Mouse (Mus musculus) 3134 (cell line): ENCODE measurements around the gene Hcrtr1.

Source experiments
- DNase-seq: peaks from one replicate; pipeline ENCODE4 v3.0.0-alpha.2; 2011; ENCODE audit warnings: low spot score; ENCODE audit not compliant: insufficient read length; ENCODE audit errors: extremely low read depth

Gene Hcrtr1

DNA sequence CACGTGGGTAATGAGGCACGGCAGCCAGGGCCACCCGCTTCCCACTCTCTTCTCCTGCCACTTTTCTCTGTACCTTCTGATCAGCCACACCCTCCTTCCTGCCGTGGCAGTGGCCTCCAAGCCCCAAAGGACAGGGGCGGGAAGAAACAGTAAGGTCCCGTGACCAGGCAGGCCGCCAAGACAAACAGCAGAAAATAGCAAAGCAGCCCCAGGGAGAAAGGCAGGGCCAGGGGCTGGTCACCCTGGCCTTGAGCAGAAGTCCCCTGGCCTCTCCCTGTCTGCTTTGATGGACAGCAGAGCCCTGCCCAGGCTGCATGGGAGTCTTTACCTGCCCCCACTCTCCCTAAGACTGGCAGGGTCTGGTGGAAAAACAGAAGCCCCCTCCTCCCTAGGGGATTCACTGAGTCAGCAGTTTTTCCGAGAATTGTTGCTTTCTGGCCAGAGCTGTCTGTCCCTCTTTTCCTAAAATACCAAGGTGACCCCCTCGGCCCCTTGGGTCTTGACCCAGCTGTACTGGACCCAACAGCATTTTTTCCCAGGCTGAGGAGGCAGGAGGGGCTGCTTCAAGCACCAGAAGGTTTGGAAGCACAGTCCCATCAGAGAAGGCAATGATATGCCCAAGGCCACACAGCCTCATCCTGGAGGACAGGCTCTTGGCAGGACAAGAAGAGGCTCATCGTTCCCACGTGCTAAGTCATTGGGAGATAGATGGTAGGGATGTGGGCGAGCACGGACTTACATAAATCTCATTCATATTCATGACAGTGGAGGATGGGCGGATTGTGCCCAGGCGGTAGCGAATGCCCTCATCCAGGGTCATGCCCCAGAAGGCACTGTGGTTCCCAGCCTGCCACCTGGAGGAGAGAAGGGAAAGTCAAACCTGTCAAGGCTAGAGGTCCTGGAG lies 29.4 kb upstream of the Hcrtr1 start:
- peak; percentile 67 for DNase-seq

DNA sequence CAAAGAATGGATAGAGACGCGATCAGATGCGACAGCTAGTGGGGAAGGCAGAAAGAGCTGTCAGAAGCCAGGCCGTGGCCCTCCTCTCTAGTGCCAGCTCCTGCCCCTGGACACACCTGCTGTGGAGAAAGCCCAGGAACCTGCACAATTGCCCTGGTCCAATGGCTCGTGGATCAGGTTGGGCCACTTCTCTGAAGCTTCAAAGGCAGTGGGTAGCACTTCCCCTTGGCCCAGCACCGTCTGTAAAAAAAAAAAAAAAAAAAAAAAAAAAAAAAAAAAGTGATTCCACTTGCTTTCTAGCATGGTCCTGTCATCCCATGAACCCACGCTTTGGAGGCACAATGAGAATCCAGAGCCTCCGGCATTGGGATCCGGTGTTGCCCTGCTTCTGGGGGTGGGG lies 28.7 kb upstream of the Hcrtr1 start:
- no peak for DNase-seq

DNA sequence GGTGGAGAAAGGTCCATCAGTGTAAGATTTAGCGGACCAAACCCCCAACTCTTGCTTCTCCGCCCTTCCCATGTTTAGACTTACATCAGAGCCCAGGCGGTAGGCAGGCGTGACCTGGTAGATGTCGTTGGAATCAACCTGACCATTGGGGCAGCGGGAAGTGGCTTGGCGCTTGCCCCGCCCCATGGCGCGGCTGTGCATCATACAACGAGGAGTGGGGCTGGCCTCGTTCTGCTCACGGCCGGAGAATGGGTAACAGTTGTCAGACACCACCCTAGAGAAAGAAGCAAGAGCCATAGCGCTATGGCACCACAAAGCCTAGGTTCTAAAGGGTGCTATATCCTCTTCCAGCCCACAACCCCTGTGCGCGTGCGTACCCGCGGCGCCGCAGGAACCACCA lies 28.2 kb upstream of the Hcrtr1 start:
- no peak for DNase-seq

DNA sequence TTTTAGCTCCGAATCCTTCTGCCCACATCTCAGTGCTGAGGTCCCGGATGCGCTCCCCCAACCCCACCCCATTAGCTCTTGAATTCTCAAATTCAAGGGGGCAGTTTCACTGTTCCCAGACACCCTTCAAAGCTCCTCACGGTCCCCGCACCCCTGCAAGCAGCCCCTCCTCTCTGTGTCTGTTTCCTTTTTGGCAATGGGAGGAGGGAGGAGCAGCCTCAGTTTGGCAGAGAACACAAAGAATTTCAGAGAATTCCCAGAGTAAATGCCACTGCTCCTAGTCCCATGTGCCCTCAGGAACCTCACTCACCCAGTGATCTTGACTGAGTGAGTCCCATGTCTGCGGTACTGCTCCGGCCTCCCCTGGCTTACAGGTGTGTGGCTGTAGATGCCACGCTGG lies 27.4 kb upstream of the Hcrtr1 start:
- DNase-seq, result no peak

DNA sequence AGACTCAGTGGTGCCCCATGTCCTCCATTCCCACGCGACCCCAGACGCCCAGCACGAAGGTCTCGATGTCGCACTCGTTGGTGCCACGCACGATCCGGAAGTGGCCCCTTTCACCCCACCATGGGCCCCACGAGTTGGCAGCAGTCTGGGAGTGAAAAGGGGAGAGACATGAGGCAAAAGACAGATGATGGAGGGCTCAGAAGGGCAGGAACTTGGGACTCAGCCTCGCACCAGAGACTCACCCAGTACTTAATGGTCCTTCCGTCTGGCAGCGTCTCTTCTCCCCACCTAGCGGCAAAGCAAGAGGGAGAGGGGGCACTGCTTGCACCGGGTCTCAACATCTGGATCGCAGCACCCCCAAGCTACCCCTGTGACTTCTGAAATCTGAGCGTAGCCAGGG lies 26.9 kb upstream of the Hcrtr1 start:
- DNase-seq, result no peak

DNA sequence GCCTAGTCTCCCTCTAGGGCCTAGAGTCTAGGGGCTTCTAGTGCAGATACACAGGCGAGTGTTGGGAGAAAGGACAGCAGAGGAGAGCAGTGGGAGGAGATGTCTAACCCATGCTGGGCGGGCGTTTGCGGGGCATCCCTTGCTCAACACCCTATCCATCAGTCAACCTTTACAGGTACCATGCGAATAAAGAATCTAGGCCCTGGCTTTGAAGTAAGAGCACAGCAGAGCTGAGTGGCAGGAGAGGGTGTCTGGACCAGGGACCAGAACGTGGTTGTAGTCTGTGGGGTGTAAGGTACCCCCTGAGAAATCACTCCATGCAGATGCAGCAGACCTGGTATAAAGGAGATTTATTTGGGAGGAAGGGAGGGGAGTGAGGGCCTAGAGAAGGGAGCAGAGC lies 25.0 kb upstream of the Hcrtr1 start:
- DNase-seq, result no peak

DNA sequence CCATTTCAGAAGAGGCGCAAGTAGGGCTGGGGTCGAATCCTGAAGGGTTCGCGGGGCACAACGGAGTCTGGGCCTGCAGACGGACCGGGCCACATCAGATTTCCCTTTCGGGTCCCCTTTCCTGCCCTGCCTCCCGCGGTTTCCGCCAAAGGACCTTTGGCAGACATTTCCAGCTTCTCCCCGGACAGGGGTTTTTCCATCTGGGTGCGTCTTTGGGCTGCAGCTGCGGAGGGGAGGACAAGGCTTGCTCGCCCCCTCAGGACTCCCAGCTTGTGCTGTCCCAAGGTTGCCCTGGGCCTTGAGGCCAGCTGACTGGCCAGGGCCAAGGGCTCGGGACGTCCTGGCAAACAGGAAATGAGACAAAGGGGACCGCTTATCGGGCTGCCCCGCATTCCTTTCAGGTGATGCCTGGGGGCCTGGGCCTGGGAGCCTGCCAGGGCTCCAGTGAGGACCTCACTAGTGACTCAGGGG lies 24.3 kb upstream of the Hcrtr1 start:
- DNase-seq, result peak; percentile 27

DNA sequence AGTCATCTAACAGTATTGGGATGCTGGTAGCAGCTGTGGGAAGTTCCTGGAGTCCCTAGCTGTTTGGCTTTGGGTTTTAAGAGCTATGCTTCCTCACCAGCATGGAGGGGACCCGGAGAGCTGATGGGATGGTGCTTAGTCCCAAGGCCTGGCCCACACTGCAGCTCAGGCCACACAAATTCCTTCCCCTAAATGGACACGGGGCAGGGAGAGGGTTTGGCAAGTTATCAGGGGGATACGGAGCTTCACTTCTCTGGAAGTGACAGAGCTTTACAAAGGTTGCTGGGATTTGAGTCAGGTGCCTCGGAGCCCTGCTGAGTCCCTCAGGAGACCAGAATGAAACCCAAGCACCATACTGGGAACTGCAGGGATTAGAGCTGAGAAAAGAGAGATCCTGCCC lies 22.2 kb upstream of the Hcrtr1 start:
- DNase-seq, result no peak

DNA sequence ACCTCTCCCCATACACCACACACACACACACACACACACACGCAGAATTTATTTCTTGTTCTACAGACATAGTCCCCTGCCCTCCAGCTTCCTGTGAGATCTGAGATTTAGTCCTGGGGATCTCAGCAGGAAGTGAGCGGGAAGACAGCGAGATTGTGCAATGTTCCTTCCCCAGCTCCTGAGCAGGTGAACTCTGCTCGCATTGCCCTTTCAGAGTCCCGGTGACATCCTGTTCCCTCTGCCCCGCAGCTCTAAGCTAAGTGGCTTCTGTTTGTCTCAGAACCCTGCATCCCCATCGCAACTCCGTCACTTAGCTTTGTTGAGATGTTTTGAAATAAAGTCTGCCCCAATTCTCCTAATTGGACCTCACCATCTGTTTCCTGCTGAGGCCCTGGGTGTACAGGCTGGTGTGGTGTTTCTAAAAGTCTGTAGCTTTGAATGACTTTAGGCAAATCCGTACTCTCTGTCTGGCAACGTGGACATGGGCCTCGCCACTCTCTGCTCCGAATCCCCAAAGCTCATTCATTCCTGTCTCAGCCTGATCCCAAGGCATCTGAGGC lies 17.7 kb upstream of the Hcrtr1 start:
- DNase-seq, result no peak

DNA sequence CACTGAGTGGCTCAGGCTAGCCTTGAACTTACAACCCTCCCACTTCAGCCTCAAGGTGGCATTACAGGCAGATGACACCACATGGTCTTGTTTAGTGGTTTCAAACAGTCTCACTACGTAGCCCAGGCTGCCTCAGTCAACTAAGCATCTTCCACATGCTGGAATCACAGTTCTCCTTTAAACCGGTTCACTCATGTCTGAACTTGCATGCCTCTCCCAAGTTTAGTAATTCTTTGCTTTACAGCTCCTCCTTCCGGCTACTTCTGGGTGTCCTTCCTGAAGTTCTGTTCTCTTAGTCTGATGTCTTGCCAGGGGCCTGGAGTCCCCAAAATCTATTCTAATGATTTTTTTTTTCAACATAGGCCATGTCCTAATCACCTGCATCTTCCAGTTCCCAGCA lies 15.1 kb upstream of the Hcrtr1 start:
- DNase-seq, result no peak

DNA sequence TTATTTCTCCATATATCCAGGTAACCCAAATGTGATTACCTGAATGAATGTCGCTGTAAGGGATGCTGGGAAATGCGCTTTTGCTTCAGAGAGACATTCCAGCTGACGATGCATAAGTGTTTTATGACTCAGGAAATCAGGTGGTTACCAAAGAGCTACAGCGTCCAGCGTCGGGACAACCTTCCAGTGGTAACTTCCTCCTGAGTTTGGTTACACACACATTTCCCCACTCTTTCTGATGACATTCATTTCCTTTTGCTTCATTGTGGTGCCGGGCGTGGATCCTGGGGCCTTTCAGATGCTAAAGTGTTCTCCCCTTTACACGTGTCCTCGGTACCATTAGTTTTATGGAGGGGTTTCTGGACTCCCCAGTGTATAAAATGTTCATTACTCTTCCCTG lies 9.2 kb upstream of the Hcrtr1 start:
- no peak for DNase-seq

DNA sequence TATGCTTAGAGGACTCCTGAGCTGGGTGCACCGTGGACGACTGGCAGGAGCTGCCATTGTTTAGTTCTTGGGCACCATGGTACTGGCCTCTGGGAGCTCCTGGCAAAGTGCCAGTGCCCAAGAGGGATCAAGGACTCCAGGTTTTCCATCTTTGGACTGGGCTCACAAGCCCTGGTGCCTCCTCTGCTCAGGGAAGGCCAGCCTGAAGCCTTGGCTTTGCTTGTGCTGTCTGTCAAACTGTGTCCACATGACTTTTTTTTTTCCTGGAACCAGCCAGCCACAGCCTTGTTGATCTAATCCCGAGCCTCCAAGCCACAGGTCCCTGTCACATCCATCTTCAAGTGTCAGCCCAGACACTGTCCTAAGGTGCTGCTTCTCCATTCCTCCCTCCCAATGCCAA lies 2.6 kb upstream of the Hcrtr1 start:
- DNase-seq, result no peak

DNA sequence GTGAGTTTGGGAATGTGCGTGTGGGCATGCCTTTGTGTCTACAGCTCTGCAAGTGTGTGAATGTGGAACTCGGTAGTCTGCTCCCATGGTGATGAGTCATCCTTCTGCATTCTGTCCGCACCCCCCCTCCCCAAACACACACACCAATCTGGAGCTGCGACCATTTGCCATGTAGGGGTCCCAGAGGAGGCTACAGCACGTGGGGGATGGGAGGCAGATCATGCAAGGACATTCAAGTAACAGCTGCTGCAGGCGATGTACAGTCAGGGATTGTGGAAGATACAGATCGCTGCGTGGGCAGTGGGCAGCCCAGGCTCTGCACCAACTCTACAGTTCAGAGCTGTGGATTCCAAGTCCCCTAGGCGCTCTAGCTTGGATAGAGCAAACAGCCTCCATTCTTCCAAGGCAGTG lies 1.8 kb upstream of the Hcrtr1 start:
- no peak for DNase-seq

DNA sequence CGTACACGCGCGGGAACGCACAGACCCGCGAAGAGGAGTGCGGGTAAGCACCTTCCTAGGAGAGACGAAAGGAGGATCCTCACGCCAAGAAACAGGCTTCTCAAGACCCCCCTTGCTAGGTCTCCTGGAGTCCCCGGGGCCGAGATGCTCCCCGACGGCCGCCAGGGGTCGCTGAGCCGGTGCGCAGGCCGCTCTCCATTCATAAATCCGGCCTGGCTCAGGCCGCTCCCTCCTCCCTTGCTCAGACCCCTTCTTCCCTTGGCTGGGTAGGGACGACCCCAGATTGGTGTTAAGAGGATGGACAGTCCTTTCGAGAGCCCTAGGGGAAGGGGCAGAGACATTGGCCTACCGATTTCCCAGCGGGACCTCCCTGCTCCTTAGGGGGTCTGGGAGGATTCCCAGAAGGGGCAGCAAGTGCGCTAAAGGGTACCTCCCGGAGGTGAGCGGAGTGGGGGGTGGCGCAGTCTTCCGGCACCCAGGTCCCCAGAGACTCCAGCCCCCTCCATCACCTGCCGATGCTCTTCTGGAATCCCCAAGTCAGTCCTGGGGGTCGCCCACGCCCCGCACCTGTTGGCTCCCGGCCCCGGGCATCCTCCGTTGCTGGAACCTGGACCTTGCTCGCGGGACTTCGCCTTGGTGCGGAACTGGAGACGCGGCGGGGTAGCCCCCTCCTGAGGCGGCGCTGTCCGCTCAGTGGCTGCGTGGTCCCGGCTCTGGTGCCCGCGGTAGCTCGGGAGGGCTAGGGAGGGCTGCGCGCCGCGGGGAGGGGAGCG lies 532 bp downstream of the Hcrtr1 start:
- peak; percentile 61 for DNase-seq

DNA sequence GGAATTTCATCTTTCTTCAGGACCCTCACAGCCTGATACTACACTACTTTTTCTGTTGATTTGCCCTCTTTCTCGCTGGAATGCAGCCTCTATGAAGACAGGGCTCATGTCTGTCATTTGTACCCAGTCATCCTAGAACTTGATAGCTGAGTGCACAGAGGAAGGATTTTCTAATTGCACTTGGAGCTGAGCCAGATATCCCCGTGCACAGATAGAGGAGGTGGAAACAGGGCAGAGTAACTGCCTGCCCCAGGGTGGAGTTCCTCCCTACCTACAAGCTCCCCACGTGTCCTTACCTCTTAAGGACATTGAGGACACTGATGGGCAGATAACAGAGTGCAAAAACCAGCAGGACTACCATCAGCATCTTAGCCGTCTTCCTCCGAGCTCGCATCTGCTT lies 5.8 kb downstream of the Hcrtr1 start:
- DNase-seq, result no peak

DNA sequence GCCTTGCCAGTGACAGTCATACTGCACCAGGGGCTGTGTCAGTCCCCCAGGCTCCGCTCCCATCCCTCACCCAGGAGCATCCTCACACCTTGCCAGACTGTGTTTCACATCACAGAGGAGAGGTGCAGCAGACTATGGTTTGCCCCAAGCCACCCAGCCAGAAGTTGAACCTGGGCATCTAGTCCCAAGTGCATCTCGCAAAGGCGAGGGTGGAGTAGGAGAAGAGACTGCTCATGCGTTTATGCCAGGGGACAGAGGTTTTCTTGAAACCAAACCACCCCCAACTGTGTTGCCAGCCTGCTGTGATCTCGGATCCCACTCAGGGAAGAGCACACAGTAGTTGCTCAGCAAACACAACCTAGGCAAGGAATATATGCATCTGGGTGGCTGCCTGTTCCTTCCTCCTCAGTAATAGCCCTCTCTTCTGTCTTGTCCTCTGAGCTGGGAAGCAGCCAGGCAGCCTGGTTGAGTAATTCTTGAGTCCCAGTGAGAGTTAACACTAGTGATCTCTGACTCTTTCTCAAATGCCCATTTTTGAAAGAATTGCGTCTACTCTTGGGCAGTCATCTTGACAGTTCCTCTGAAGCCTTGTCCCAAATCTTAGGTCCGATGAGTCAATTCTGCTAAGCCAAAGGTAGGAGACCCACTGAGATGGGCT lies 7.6 kb downstream of the Hcrtr1 start:
- no peak for DNase-seq

DNA sequence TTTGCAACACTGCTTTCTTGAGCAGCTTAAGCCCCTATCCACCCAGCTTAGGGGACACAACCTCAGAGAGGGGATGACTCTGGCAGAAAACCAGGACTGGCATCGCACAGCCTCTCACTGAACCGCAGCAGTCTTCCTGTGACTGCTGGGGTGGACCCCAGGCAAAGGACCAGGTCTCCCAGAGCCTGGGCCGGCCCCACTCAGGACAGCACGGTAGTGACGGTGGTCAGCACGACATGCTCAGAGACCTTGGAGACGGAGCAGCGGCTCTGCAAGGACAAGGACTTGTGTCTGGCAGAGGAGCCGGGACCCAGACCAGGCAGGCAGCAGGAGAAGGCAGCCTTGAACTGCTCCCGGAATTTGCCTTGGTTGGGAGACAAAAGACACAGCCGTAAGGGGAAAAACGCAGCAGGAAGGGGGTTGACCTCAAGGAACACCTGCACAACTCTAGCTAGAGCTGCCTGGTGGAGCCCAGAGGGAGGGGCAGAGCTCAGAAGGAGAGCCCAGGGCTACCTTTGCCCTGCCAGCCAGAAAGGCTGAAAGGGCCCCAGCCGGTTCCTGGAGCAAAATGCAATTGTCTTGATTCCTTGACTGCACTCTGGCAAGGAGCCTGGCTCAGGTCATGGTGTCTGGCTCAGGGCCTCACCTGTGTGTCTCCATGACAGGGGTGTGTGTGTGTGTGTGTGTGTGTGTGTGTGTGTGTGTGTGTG lies 8.4 kb downstream of the Hcrtr1 start:
- DNase-seq, result no peak

DNA sequence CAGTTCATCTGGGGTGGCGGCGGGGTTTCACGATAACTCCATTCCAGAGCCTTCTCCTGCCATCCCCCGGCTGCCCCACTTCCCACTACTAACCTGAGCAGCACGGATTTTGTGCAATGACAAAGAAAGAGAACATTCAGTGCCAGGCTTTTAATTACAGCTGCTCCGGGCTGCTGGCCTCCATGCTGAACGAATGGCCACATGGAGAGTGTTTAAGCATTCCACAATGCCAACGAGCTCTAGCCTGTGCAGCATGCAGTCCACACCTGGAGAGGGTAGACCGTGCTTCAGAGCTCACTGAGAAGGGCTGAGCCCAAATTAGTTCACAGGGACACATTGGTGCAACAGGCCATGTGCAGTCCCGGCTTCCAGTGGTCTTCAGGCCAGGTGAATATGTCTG lies 9.1 kb downstream of the Hcrtr1 start:
- no peak for DNase-seq

DNA sequence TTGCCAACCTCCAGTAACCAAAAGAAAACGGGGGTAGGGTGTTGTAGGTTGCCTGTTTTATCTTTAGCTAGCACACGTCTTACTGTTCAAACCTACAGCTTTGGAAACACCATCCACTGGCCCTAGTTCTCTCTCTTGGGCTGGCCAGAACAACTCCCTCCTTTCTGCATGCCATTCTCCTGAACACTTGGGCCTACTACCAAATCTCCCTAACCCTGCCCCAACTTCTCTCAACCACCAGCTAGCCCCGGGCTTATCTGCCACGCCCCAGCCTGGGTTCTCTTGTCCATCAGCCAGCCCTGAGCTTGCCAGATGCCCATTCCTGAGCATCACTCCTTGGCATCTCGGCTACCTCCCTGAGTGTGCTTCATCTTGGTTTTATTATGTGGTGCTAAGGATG lies 10.3 kb downstream of the Hcrtr1 start:
- DNase-seq, result peak; percentile 47

DNA sequence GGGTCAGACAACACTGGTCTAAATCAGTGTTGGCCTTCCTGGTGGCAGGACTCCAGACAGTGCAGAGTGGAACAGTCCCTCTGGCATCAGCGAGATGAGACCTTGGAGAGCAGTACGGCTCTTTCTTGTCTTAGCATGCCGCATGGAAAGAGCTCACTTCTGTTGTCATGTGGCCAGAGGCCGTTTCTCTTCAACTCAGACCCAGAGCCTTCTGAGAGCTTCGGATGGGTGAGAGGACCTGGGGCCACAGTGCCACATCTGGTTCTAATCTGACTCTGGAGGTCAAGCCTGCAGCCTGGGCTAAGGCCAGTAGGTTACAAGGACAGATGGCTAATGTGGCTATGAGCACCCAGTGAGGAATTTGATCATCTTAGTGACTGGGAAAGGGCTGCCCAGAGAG lies 13.2 kb downstream of the Hcrtr1 start:
- DNase-seq, result peak; percentile 45
